Mouse (Mus musculus): Measurements from ENCODE around the gene Hectd4. TPM values are rescaled to one million over a fixed set of nuclear protein-coding genes. Genes with fewer than 3 reads are reported as not detected.
A peak's percentile ranks its signal among the peaks of the same experiment; 100 is the strongest.

The Hectd4 gene
- polyA plus RNA-seq, 1 experiment from 2014 or later = 8.4 TPM

- peak overlapping the region; percentile 95; the same call in 1 of the 2 replicates for H3K4me3 ChIP-seq (replicated peaks)
- H3K36me3 ChIP-seq = peaks cover 24% of the 10 kb centered on the region; the same call in 1 of the 2 replicates
- peak overlapping the region; percentile 79; the same call in 1 of the 2 replicates for H3K9ac ChIP-seq (replicated peaks)
- H3K4me2 ChIP-seq = 0 out of 2 replicates have a peak overlapping the region, but pooled peaks have one; percentile 92
- peaks cover 11% of the 10 kb centered on the region; the same call in 1 of the 2 replicates for H3K4me1 ChIP-seq (replicated peaks)
- H3K27ac ChIP-seq = no peak overlapping the region
- H3K9me3 ChIP-seq = no peaks in the 10 kb centered on the region
- no peak for ATAC-seq (ENCODE audit: insufficient number of reproducible peaks, insufficient read depth, low FRiP score, low TSS enrichment, low read depth)
- WGBS = 91% methylated on average over 5 of the region's 5 CpGs
- H3K27me3 ChIP-seq = no peaks in the 10 kb centered on the region
Measured at GRCm38 (mm10) chr5:121399540-121399939, 179.5 kb downstream of the Hectd4 start.

GRCm38 (mm10) chr5:121400064-121400463, 180.0 kb downstream of the Hectd4 start:
- H3K36me3 ChIP-seq = peaks cover 24% of the 10 kb centered on the region; the same call in 1 of the 2 replicates
- H3K27ac ChIP-seq = no peak overlapping the region
- H3K9me3 ChIP-seq = no peaks in the 10 kb centered on the region
- peaks cover 11% of the 10 kb centered on the region; the same call in 1 of the 2 replicates for H3K4me1 ChIP-seq (replicated peaks)
- no peak for ATAC-seq (ENCODE audit: insufficient number of reproducible peaks, insufficient read depth, low FRiP score, low TSS enrichment, low read depth)
- no peak overlapping the region for H3K4me2 ChIP-seq
- no peak overlapping the region for H3K4me3 ChIP-seq (replicated peaks)
- 80% methylated on average over 5 of the region's 5 CpGs for WGBS
- no peak overlapping the region for H3K9ac ChIP-seq (replicated peaks)
- H3K27me3 ChIP-seq = no peaks in the 10 kb centered on the region

GRCm38 (mm10) chr5:121400849-121401248, 180.8 kb downstream of the Hectd4 start:
- no peak for ATAC-seq (ENCODE audit: insufficient number of reproducible peaks, insufficient read depth, low FRiP score, low TSS enrichment, low read depth)
- Histone ChIP-seq H3K9ac (replicated peaks) (no peak overlapping the region), H3K36me3 (peaks cover 25% of the 10 kb centered on the region; the same call in 1 of the 2 replicates), H3K4me2 (no peak overlapping the region), H3K27me3 (no peaks in the 10 kb centered on the region), H3K4me3 (replicated peaks) (no peak overlapping the region), H3K27ac (no peak overlapping the region), H3K4me1 (replicated peaks) (peaks cover 11% of the 10 kb centered on the region; the same call in 1 of the 2 replicates), H3K9me3 (no peaks in the 10 kb centered on the region)
- 90% methylated on average over 5 of the region's 5 CpGs for WGBS

- Histone ChIP-seq H3K27ac (no peak overlapping the region), H3K9me3 (no peaks in the 10 kb centered on the region), H3K4me2 (no peak overlapping the region), H3K27me3 (no peaks in the 10 kb centered on the region), H3K9ac (replicated peaks) (no peak overlapping the region), H3K4me3 (replicated peaks) (no peak overlapping the region), H3K36me3 (peaks cover 67% of the 10 kb centered on the region), H3K4me1 (replicated peaks) (no peaks in the 10 kb centered on the region)
- 90% methylated on average over 8 of the region's 8 CpGs for WGBS
- ATAC-seq (ENCODE audit: insufficient number of reproducible peaks, insufficient read depth, low FRiP score, low TSS enrichment, low read depth) = no peak
Measured at GRCm38 (mm10) chr5:121407856-121408255, 187.8 kb downstream of the Hectd4 start.

- no peaks in the 10 kb centered on the region for H3K4me1 ChIP-seq (replicated peaks)
- peaks cover 93% of the 10 kb centered on the region for H3K36me3 ChIP-seq
- H3K27ac ChIP-seq = no peak overlapping the region
- H3K9me3 ChIP-seq = no peaks in the 10 kb centered on the region
- H3K9ac ChIP-seq (replicated peaks) = no peak overlapping the region
- WGBS = 91% methylated on average over 4 of the region's 4 CpGs
- no peak overlapping the region for H3K4me2 ChIP-seq
- no peaks in the 10 kb centered on the region for H3K27me3 ChIP-seq
- H3K4me3 ChIP-seq (replicated peaks) = no peak overlapping the region
- ATAC-seq (ENCODE audit: insufficient number of reproducible peaks, insufficient read depth, low FRiP score, low TSS enrichment, low read depth) = no peak
Measured at GRCm38 (mm10) chr5:121410975-121411374, 191.0 kb downstream of the Hectd4 start.

Other genes starting within 250 kb of the Hectd4 start
- gene Rph3a, start 210.1 kb upstream of the Hectd4 start, polyA plus RNA-seq (2016; fragmentation: Nextera tagmentation; extraction: Ambion mirVana) = not detected in 2 replicates
- 23.3 and 23.8 TPM in 2 replicates for gene Ptpn11, start 28.8 kb upstream of the Hectd4 start, polyA plus RNA-seq (2016; fragmentation: Nextera tagmentation; extraction: Ambion mirVana)
- 618 and 637 TPM in 2 replicates for gene Rpl6, start 15.7 kb upstream of the Hectd4 start, polyA plus RNA-seq (2016; fragmentation: Nextera tagmentation; extraction: Ambion mirVana)
- gene Trafd1, start 165.4 kb downstream of the Hectd4 start, polyA plus RNA-seq (2016; fragmentation: Nextera tagmentation; extraction: Ambion mirVana) = 75.1 and 75.5 TPM in 2 replicates
- gene Naa25, start 177.7 kb downstream of the Hectd4 start, polyA plus RNA-seq (2016; fragmentation: Nextera tagmentation; extraction: Ambion mirVana) = 41.2 and 41.9 TPM in 2 replicates
- 0.81 and 2.3 TPM in 2 replicates for gene Tmem116, start 231.7 kb downstream of the Hectd4 start, polyA plus RNA-seq (2016; fragmentation: Nextera tagmentation; extraction: Ambion mirVana)
- gene Erp29, start 232.3 kb downstream of the Hectd4 start, polyA plus RNA-seq (2016; fragmentation: Nextera tagmentation; extraction: Ambion mirVana) = 115 and 118 TPM in 2 replicates